Mouse (Mus musculus) heart, embryonic 15.5 days (tissue): ENCODE data around the gene Chrdl2. TPM values are rescaled to one million over a fixed set of nuclear protein-coding genes. Genes with fewer than 3 reads are reported as not detected.

Experiments used
- ATAC-seq: fragments of 200-750 bp; cut with Nextera tagmentation; replicated peaks from 2 replicates; pipeline ENCODE4 v1.8.0; 2017; ENCODE audit warnings: low read depth, moderate TSS enrichment; ENCODE audit not compliant: insufficient number of reproducible peaks, insufficient read depth, low FRiP score
- H3K27ac ChIP-seq: fragments of 300-500 bp; sonication (generic); 2 replicates; pipeline ENCODE4 v1.5.1; 2015; ENCODE audit warnings: mild to moderate bottlenecking, inconsistent platforms
- H3K27me3 ChIP-seq: fragments of 300-500 bp; sonication (generic); 2 replicates; pipeline ENCODE4 v1.6.1; 2015; ENCODE audit warnings: inconsistent platforms
- H3K36me3 ChIP-seq: fragments of 300-500 bp; sonication (generic); 2 replicates; pipeline ENCODE4 v1.6.1; 2015; ENCODE audit warnings: mild to moderate bottlenecking, inconsistent platforms
- H3K4me1 ChIP-seq: fragments of 300-500 bp; sonication (generic); replicated peaks from 2 replicates; pipeline ENCODE4 v1.6.1; 2015; ENCODE audit warnings: inconsistent platforms
- H3K4me2 ChIP-seq: fragments of 300-500 bp; sonication (generic); 2 replicates; pipeline ENCODE4 v1.6.1; 2015; ENCODE audit warnings: inconsistent platforms, mild to moderate bottlenecking, moderate library complexity
- H3K4me3 ChIP-seq: fragments of 300-500 bp; sonication (generic); 2 replicates; pipeline ENCODE4 v1.5.1; 2015; ENCODE audit warnings: mild to moderate bottlenecking, inconsistent platforms
- H3K9ac ChIP-seq: fragments of 300-500 bp; sonication (generic); 2 replicates; pipeline ENCODE4 v1.6.1; 2015; ENCODE audit warnings: mild to moderate bottlenecking, inconsistent platforms
- H3K9me3 ChIP-seq: fragments of 300-500 bp; sonication (generic); replicated peaks from 2 replicates; pipeline ENCODE4 v1.6.1; 2016; ENCODE audit warnings: inconsistent platforms
- WGBS: fragments of 180-500 bp; shearing (Covaris S2); methylation state at CpG from one replicate; pipeline ENCODE4 v1.1.7; 2015; ENCODE audit warnings: mixed read lengths; 5-methylcytosine and 5-hydroxymethylcytosine counted together
- polyA plus RNA-seq: library from polyadenylated mRNA; unstranded; fragments of >200 nt; fragmentation: Nextera tagmentation; extraction: Ambion mirVana; gene quantifications from 2 replicates; pipeline ENCODE4 v1.2.1, GENCODE M21; 2015

The Chrdl2 gene
- polyA plus RNA-seq, 1 experiment from 2014 or later, result 0.11 TPM

GRCm38 (mm10) chr7:100012515-100012914, 6.5 kb downstream of the Chrdl2 start:
- Histone ChIP-seq H3K4me1 (0 out of 2 replicates have a peak, but pooled peaks cover 6% of the 10 kb centered on the region), H3K4me2 (no peak overlapping the region), H3K36me3 (no peaks in the 10 kb centered on the region), H3K4me3 (no peak overlapping the region), H3K27me3 (peaks cover 30% of the 10 kb centered on the region), H3K9me3 (no peaks in the 10 kb centered on the region), H3K27ac (no peak overlapping the region), H3K9ac (no peak overlapping the region)
- 48% methylated on average over 6 of the region's 6 CpGs for WGBS
- ATAC-seq, result no peak

GRCm38 (mm10) chr7:100014123-100014600, 8.2 kb downstream of the Chrdl2 start:
- no peaks in the 10 kb centered on the region for H3K9me3 ChIP-seq
- ATAC-seq, result no peak
- H3K4me1 ChIP-seq, result 0 out of 2 replicates have a peak, but pooled peaks cover 6% of the 10 kb centered on the region
- peaks cover 13% of the 10 kb centered on the region for H3K27me3 ChIP-seq
- H3K36me3 ChIP-seq, result no peaks in the 10 kb centered on the region
- no peak overlapping the region for H3K27ac ChIP-seq
- no peak overlapping the region for H3K4me3 ChIP-seq
- 54% methylated on average over 8 of the region's 8 CpGs for WGBS
- H3K4me2 ChIP-seq, result no peak overlapping the region
- no peak overlapping the region for H3K9ac ChIP-seq

- no peaks in the 10 kb centered on the region for H3K9me3 ChIP-seq
- ATAC-seq, result no peak
- H3K27me3 ChIP-seq, result no peaks in the 10 kb centered on the region
- H3K4me1 ChIP-seq, result 0 out of 2 replicates have a peak, but pooled peaks cover 3% of the 10 kb centered on the region
- H3K9ac ChIP-seq, result no peak overlapping the region
- no peaks in the 10 kb centered on the region for H3K36me3 ChIP-seq
- WGBS, result 86% methylated on average over 8 of the region's 8 CpGs
- no peak overlapping the region for H3K4me3 ChIP-seq
- H3K27ac ChIP-seq, result no peak overlapping the region
- no peak overlapping the region for H3K4me2 ChIP-seq
Observed at GRCm38 (mm10) chr7:100017056-100017455, 11.1 kb downstream of the Chrdl2 start.

GRCm38 (mm10) chr7:100027353-100027752, 21.4 kb downstream of the Chrdl2 start:
- Histone ChIP-seq H3K4me3 (no peak overlapping the region), H3K9me3 (no peaks in the 10 kb centered on the region), H3K4me1 (no peaks in the 10 kb centered on the region), H3K4me2 (no peak overlapping the region), H3K27me3 (peaks cover 5% of the 10 kb centered on the region; the same call in 1 of the 2 replicates), H3K9ac (no peak overlapping the region), H3K27ac (no peak overlapping the region), H3K36me3 (no peaks in the 10 kb centered on the region)
- ATAC-seq, result no peak
- WGBS, result 47% methylated on average over 5 of the region's 5 CpGs

- H3K4me3 ChIP-seq, result no peak overlapping the region
- H3K9me3 ChIP-seq, result no peaks in the 10 kb centered on the region
- no peaks in the 10 kb centered on the region for H3K4me1 ChIP-seq
- peaks cover 5% of the 10 kb centered on the region; the same call in 1 of the 2 replicates for H3K27me3 ChIP-seq
- no peak overlapping the region for H3K27ac ChIP-seq
- H3K36me3 ChIP-seq, result no peaks in the 10 kb centered on the region
- no peak for ATAC-seq
- WGBS, result 41% methylated on average over 3 of the region's 3 CpGs
- H3K4me2 ChIP-seq, result no peak overlapping the region
- no peak overlapping the region for H3K9ac ChIP-seq
Observed at GRCm38 (mm10) chr7:100029307-100029706, 23.3 kb downstream of the Chrdl2 start.

GRCm38 (mm10) chr7:100030996-100031749, 25.2 kb downstream of the Chrdl2 start:
- H3K4me3 ChIP-seq, result no peak overlapping the region
- 81% methylated on average over 8 of the region's 8 CpGs for WGBS
- H3K36me3 ChIP-seq, result no peaks in the 10 kb centered on the region
- H3K9ac ChIP-seq, result no peak overlapping the region
- no peak for ATAC-seq
- H3K4me1 ChIP-seq, result no peaks in the 10 kb centered on the region
- 0 out of 2 replicates have a peak, but pooled peaks cover under 1% of the 10 kb centered on the region for H3K27me3 ChIP-seq
- H3K4me2 ChIP-seq, result no peak overlapping the region
- no peaks in the 10 kb centered on the region for H3K9me3 ChIP-seq
- H3K27ac ChIP-seq, result no peak overlapping the region

GRCm38 (mm10) chr7:100033672-100034071, 27.7 kb downstream of the Chrdl2 start:
- Histone ChIP-seq H3K36me3 (no peaks in the 10 kb centered on the region), H3K4me1 (no peaks in the 10 kb centered on the region), H3K27me3 (no peaks in the 10 kb centered on the region), H3K27ac (no peak overlapping the region), H3K4me2 (no peak overlapping the region), H3K4me3 (no peak overlapping the region), H3K9ac (no peak overlapping the region), H3K9me3 (no peaks in the 10 kb centered on the region)
- 53% methylated on average over 5 of the region's 5 CpGs for WGBS
- no peak for ATAC-seq

- ATAC-seq, result no peak
- no peaks in the 10 kb centered on the region for H3K27me3 ChIP-seq
- no peaks in the 10 kb centered on the region for H3K4me1 ChIP-seq
- H3K27ac ChIP-seq, result no peak overlapping the region
- H3K4me3 ChIP-seq, result no peak overlapping the region
- no peaks in the 10 kb centered on the region for H3K36me3 ChIP-seq
- no peak overlapping the region for H3K4me2 ChIP-seq
- no peak overlapping the region for H3K9ac ChIP-seq
- no peaks in the 10 kb centered on the region for H3K9me3 ChIP-seq
- WGBS, result 73% methylated on average over 11 of the region's 11 CpGs
Observed at GRCm38 (mm10) chr7:100034815-100035463, 29.0 kb downstream of the Chrdl2 start.

GRCm38 (mm10) chr7:100036050-100036449, 30.1 kb downstream of the Chrdl2 start:
- H3K36me3 ChIP-seq, result no peaks in the 10 kb centered on the region
- no peak for ATAC-seq
- WGBS, result 67% methylated on average over 7 of the region's 7 CpGs
- H3K4me3 ChIP-seq, result no peak overlapping the region
- no peak overlapping the region for H3K4me2 ChIP-seq
- H3K9ac ChIP-seq, result no peak overlapping the region
- H3K27me3 ChIP-seq, result no peaks in the 10 kb centered on the region
- H3K4me1 ChIP-seq, result no peaks in the 10 kb centered on the region
- no peak overlapping the region for H3K27ac ChIP-seq
- no peaks in the 10 kb centered on the region for H3K9me3 ChIP-seq

GRCm38 (mm10) chr7:100036495-100036894, 30.5 kb downstream of the Chrdl2 start:
- WGBS, result 58% methylated on average over 3 of the region's 3 CpGs
- ATAC-seq, result no peak; the same call in 1 of the 2 replicates

GRCm38 (mm10) chr7:100042120-100042519, 36.1 kb downstream of the Chrdl2 start:
- H3K27ac ChIP-seq, result no peak overlapping the region
- peak overlapping the region; percentile 45 for H3K4me2 ChIP-seq
- 0 out of 2 replicates have a peak overlapping the region, but pooled peaks have one; percentile 10 for H3K4me3 ChIP-seq
- H3K9me3 ChIP-seq, result no peaks in the 10 kb centered on the region
- no peak overlapping the region for H3K9ac ChIP-seq
- ATAC-seq, result no peak
- no peaks in the 10 kb centered on the region for H3K36me3 ChIP-seq
- H3K27me3 ChIP-seq, result peaks cover 13% of the 10 kb centered on the region
- WGBS, result 16% methylated on average over 31 of the region's 31 CpGs
- H3K4me1 ChIP-seq, result peaks cover 11% of the 10 kb centered on the region

More at GRCm38 (mm10) chr7:100036495-100036894, 30.5 kb downstream of the Chrdl2 start:
- H3K4me1 ChIP-seq, result no peaks in the 10 kb centered on the region
- no peak overlapping the region for H3K4me3 ChIP-seq
- H3K36me3 ChIP-seq, result no peaks in the 10 kb centered on the region
- H3K9ac ChIP-seq, result no peak overlapping the region
- H3K4me2 ChIP-seq, result no peak overlapping the region
- H3K27ac ChIP-seq, result no peak overlapping the region
- no peaks in the 10 kb centered on the region for H3K9me3 ChIP-seq
- H3K27me3 ChIP-seq, result no peaks in the 10 kb centered on the region
